Mouse (Mus musculus) midbrain, embryonic 13.5 days (tissue): Measurements from ENCODE around the gene 1600014C23Rik. TPM values are rescaled to one million over a fixed set of nuclear protein-coding genes. Genes with fewer than 3 reads are reported as not detected.

Experiments
- ATAC-seq: fragments of 200-750 bp; cut with Nextera tagmentation; 2 replicates; pipeline ENCODE4 v1.8.0; 2017; ENCODE audit warnings: mild to moderate bottlenecking, moderate TSS enrichment, moderate library complexity
- H3K27ac ChIP-seq: fragments of 300-500 bp; sonication (generic); 2 replicates; pipeline ENCODE4 v1.5.1; 2015; ENCODE audit warnings: inconsistent platforms, mild to moderate bottlenecking, moderate library complexity
- H3K27me3 ChIP-seq: fragments of 300-500 bp; sonication (generic); 2 replicates; pipeline ENCODE4 v1.6.1; 2015; ENCODE audit warnings: mild to moderate bottlenecking, inconsistent platforms
- H3K36me3 ChIP-seq: fragments of 300-500 bp; sonication (generic); 2 replicates; pipeline ENCODE4 v1.6.1; 2015; ENCODE audit warnings: mild to moderate bottlenecking, inconsistent platforms
- H3K4me1 ChIP-seq: fragments of 300-500 bp; sonication (generic); replicated peaks from 2 replicates; pipeline ENCODE4 v1.6.1; 2015; ENCODE audit warnings: inconsistent platforms
- H3K4me2 ChIP-seq: fragments of 300-500 bp; sonication (generic); replicated peaks from 2 replicates; pipeline ENCODE4 v1.6.1; 2015; ENCODE audit warnings: moderate library complexity, mild to moderate bottlenecking, inconsistent platforms
- H3K4me3 ChIP-seq: fragments of 300-500 bp; sonication (generic); replicated peaks from 2 replicates; pipeline ENCODE4 v1.5.1; 2015; ENCODE audit warnings: mild to moderate bottlenecking, inconsistent platforms
- H3K9ac ChIP-seq: fragments of 300-500 bp; sonication (generic); replicated peaks from 2 replicates; pipeline ENCODE4 v1.6.1; 2015; ENCODE audit warnings: mild to moderate bottlenecking, inconsistent platforms
- H3K9me3 ChIP-seq: fragments of 300-500 bp; sonication (generic); 2 replicates; pipeline ENCODE4 v1.6.1; 2016; ENCODE audit warnings: mild to moderate bottlenecking, inconsistent platforms
- WGBS: fragments of 180-500 bp; shearing (Covaris S2); methylation state at CpG from one replicate; pipeline ENCODE4 v1.1.7; 2015; 5-methylcytosine and 5-hydroxymethylcytosine counted together
- polyA plus RNA-seq: library from polyadenylated mRNA; unstranded; fragments of >200 nt; fragmentation: Nextera tagmentation; extraction: Ambion mirVana; gene quantifications from 2 replicates; pipeline ENCODE4 v1.2.1, GENCODE M21; 2015

The 1600014C23Rik gene
- polyA plus RNA-seq, 1 experiment from 2014 or later = not detected

DNA sequence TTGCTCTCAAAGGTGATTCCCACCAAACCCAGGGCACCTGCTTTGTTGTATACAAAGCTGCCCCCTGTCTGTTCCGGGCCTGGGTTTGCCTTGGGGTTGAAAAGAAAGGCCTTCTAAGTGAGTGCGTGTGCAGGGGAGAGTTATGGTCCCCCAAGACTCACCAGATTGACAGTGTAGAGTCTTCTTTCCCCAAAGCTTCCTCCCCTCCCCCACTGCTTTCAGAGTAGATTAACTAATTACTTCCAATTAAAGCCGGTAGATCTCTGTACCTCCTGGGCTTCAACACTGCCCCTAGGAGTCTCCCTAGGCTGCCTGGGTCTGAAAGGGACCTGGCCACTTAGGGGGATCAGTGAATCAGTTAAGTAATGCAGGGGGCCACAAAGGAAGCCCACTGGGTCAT, 689 bp upstream of the 1600014C23Rik start:
- H3K27ac ChIP-seq = peak overlapping the region; percentile 63
- H3K9ac ChIP-seq = peak overlapping the region; percentile 63; the same call in 1 of the 2 replicates
- no peak for ATAC-seq
- H3K4me1 ChIP-seq = peaks cover 40% of the 10 kb centered on the region
- WGBS = 4% methylated on average over 3 of the region's 3 CpGs
- peaks cover 18% of the 10 kb centered on the region for H3K27me3 ChIP-seq
- H3K4me2 ChIP-seq = peak overlapping the region; percentile 61
- H3K4me3 ChIP-seq = peak overlapping the region; percentile 36; the same call in 1 of the 2 replicates
- no peaks in the 10 kb centered on the region for H3K9me3 ChIP-seq
- H3K36me3 ChIP-seq = no peaks in the 10 kb centered on the region

DNA sequence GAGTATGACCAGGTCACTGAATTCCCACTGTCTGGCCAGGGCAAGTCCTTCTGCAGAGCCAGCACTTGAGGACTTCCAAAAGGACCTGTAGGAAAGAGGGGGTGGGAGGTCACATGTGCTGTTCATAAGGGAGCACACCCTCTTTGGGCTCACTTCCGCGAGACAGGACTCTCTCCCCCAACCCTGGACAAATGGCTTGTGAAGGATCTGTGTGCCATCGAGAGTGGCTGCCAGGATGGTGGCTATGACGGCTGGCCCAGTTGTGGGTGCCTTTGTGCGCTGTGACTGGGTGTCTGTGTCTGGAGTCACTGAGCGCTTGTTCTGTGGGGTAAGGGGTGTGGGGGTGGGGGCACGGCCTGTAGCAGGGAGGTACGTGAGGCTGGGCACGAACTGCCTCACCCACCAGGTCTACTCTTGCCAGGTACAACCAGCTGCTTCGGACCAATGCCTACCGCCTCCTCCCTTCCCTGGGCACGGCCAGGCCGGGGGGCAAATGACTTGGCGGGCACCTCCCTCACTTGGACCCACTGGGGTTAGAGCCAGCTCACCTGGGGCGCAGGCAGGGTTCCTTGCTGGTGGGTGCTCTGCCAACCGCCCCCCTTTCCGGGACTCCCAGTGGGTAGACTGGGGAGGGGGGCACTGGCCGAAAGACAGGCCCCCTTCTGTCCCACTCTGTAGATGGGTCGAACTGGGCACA, 458 bp downstream of the 1600014C23Rik start:
- WGBS = 66% methylated on average over 19 of the region's 19 CpGs
- Histone ChIP-seq H3K4me3 (peak overlapping the region; percentile 36; the same call in 1 of the 2 replicates), H3K36me3 (no peaks in the 10 kb centered on the region), H3K4me1 (peaks cover 42% of the 10 kb centered on the region), H3K9me3 (no peaks in the 10 kb centered on the region), H3K9ac (peak overlapping the region; percentile 63), H3K27me3 (peaks cover 18% of the 10 kb centered on the region), H3K4me2 (peak overlapping the region; percentile 61), H3K27ac (no peak overlapping the region)
- ATAC-seq = no peak

DNA sequence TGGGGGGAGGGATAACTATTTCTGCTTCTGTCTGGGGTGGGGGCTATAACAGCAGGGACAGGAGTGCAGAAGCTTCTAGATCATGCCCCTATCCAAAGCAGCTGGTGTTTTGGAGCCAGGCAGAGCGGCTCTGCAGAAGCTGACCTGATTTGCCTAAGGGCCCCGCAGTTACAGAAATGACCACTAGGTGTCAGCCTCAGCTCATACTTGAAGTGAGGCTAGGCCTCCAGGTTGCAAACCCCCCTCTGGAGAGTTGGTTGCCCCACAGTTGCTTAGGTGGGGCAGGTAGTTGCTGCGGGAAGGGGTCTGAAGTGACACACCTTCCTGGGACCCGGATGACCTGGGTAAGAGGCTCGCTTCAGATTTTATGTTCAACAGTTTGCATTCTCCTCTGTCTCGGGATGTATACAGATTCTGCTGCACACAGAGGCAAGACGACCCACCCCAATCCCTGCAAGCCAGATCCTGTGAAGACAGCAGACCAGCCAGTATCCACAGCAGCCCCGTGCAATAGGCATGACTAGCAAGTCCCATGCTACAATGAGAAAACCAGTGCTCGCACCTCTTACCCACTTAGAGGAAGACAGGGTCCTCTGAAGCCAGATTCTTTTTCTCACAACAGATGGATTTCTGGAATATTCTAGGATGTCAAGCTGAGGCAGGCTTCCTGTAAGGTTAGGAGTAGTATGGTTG, 2.3 kb downstream of the 1600014C23Rik start:
- Histone ChIP-seq H3K36me3 (no peaks in the 10 kb centered on the region), H3K4me2 (no peak overlapping the region), H3K27me3 (peaks cover 18% of the 10 kb centered on the region), H3K4me1 (peaks cover 35% of the 10 kb centered on the region), H3K4me3 (no peak overlapping the region), H3K9me3 (no peaks in the 10 kb centered on the region), H3K9ac (no peak overlapping the region), H3K27ac (no peak overlapping the region)
- WGBS = 26% methylated on average over 9 of the region's 9 CpGs
- ATAC-seq = peak; percentile 4; the same call in 1 of the 2 replicates

DNA sequence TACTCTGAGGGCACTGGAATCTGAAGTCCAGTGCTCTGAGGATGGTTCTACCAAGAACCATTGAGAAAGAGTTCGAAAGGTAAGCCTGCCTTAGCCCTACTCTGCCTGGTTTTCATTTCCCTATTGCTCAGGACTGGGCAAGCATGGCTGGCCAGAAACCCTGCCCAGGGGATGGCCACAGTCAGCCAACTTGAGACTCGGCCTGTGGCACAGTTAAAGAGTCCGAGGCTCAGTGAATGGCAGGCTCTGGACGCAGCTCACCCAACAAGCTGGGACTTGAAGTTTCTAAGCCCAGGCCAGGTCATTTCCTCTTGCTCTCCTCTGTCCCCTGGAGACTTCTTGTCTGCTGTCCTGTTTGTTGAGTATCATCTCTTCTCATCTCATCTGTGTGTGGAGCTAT, 2.9 kb downstream of the 1600014C23Rik start:
- 90% methylated on average over 4 of the region's 4 CpGs for WGBS
- H3K4me1 ChIP-seq = peaks cover 29% of the 10 kb centered on the region
- no peak for ATAC-seq
- no peaks in the 10 kb centered on the region for H3K36me3 ChIP-seq
- no peak overlapping the region for H3K4me3 ChIP-seq
- H3K9ac ChIP-seq = no peak overlapping the region
- H3K9me3 ChIP-seq = no peaks in the 10 kb centered on the region
- peaks cover 18% of the 10 kb centered on the region for H3K27me3 ChIP-seq
- no peak overlapping the region for H3K4me2 ChIP-seq
- H3K27ac ChIP-seq = no peak overlapping the region

DNA sequence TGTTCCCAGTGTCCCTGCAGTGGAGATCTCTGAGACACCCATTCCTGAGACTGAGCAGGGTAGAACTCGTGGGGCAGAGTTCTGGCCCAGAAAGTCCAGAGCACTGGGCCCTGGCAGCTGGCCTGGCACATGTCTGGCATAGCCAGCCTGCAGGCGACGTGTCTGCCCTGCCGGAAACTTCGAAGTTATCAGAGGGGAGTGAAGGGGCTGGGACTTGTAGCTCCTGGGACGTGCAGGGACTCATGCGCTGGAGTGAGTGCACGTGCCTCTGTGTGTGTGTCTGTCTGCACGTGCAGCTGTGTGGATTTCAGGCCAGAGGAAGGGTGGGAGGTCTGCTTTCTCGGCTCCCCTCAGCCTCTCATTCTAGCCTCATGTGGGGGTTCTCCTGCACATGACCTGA, 4.3 kb downstream of the 1600014C23Rik start:
- H3K4me1 ChIP-seq = peaks cover 17% of the 10 kb centered on the region
- ATAC-seq = no peak
- no peaks in the 10 kb centered on the region for H3K9me3 ChIP-seq
- no peaks in the 10 kb centered on the region for H3K36me3 ChIP-seq
- peaks cover 24% of the 10 kb centered on the region for H3K27me3 ChIP-seq
- no peak overlapping the region for H3K4me2 ChIP-seq
- H3K4me3 ChIP-seq = no peak overlapping the region
- H3K9ac ChIP-seq = no peak overlapping the region
- WGBS = 69% methylated on average over 10 of the region's 10 CpGs
- H3K27ac ChIP-seq = no peak overlapping the region

DNA sequence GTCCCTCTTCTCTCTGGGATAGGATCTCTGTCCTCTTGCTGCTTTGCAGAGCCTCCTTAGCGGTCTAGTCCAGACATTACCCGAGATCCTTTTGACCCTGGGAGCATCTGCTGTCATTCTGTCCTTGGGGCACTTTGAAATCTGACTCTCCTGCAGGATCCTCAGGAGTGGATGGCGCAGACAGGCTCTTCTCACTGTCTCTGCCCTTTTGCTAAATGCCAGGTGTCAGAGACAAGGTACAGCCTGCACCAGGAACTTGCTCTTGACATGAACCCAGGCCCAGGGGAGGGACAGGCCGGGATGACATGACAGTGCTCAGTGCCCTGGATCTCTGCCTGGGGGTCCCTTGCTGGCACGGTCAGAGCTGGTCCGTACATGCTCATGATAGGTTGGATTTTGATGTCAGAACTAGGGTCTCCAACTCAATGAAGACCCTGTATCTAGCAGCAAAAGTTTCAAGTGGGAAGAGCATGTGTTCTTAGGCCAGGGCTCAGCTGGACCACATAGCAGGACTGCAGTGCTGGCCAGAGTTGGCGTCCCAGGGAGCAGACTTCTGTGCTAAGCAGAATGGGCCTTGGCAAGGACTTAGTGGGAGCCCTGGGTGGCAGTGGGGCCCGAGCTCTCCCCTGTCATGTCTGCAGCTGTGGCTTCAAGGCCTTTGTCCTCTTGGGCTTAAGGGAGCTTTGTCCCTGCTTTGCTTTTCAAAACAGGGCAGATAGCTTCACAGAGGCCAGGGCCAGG, 5.5 kb downstream of the 1600014C23Rik start:
- Histone ChIP-seq H3K4me2 (no peak overlapping the region), H3K27ac (no peak overlapping the region), H3K27me3 (peaks cover 19% of the 10 kb centered on the region), H3K36me3 (no peaks in the 10 kb centered on the region), H3K4me3 (no peak overlapping the region), H3K9ac (no peak overlapping the region), H3K9me3 (no peaks in the 10 kb centered on the region), H3K4me1 (peaks cover 9% of the 10 kb centered on the region)
- WGBS = 60% methylated on average over 8 of the region's 8 CpGs
- no peak for ATAC-seq

DNA sequence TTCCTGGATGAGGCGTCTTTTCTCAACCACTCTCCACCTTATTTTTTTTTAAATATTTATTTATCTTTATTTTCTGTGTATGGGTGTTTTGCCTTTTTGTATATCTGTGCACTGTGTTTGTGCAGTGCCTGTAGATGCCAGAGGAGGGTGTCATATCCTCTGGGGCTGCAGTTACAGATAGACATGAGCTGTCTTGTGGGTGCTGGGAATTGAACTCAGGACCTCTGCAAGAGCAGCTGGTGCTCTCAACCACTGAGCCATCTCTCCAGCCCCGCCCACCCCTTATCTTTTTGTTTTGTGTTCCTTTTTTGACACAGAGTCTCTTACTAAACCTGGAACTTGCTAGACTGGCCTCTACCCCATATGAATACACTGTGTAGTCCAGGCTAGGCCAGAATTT, 6.2 kb downstream of the 1600014C23Rik start:
- ATAC-seq = no peak
- peaks cover 13% of the 10 kb centered on the region for H3K4me1 ChIP-seq
- H3K36me3 ChIP-seq = no peaks in the 10 kb centered on the region
- H3K27ac ChIP-seq = no peak overlapping the region
- no peak overlapping the region for H3K4me3 ChIP-seq
- WGBS = 88% methylated on average over 2 of the region's 2 CpGs
- H3K9me3 ChIP-seq = no peaks in the 10 kb centered on the region
- H3K9ac ChIP-seq = no peak overlapping the region
- H3K4me2 ChIP-seq = no peak overlapping the region
- peaks cover 13% of the 10 kb centered on the region for H3K27me3 ChIP-seq

DNA sequence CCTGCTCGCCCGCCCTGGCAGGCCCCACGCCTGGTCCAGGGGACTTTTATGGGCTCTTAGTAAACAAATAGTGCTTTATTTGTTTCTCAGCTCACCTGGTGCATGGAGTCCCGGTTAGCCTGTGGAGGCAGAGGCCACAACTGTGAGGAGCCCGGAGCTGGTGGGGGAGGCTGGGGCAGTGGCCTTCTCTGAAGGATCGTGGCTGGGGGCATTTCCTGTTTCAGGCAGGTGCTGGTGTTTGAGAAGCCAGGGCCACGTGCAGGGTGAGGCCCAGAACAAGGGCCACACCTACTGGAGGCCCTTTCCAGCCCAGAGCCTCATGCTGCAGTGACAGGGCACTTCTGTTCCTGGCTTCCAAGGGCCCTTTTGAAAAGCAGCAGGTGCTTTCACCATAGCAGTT, 7.4 kb downstream of the 1600014C23Rik start:
- H3K9ac ChIP-seq = no peak overlapping the region
- WGBS = 64% methylated on average over 7 of the region's 7 CpGs

DNA sequence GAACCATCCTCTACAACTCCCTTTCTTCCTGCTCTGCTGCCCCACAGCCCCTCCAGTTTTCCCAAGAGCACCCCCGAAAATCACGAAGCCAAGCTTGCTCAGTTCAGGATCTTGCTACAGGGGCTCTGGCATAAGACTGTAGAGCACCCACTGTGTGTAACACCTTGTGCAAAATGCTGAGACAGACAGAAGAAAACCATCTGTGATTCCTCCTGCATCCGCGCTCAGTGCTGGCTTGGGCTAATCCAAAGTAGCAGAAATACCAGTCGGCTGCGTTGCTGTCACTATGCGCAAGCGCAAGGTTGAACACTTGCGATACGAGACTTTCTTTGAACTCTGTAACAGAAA, 9.1 kb downstream of the 1600014C23Rik start:
- Histone ChIP-seq H3K9me3 (no peaks in the 10 kb centered on the region), H3K36me3 (no peaks in the 10 kb centered on the region), H3K4me1 (peaks cover 17% of the 10 kb centered on the region), H3K27ac (peak overlapping the region; percentile 89; the same call in 1 of the 2 replicates), H3K4me2 (no peak overlapping the region), H3K4me3 (0 out of 2 replicates have a peak overlapping the region, but pooled peaks have one; percentile 50), H3K27me3 (peaks cover 6% of the 10 kb centered on the region; the same call in 1 of the 2 replicates), H3K9ac (no peak overlapping the region)
- WGBS = 86% methylated on average over 10 of the region's 10 CpGs
- peak; percentile 46 for ATAC-seq

More for the DNA sequence above, 7.4 kb downstream of the 1600014C23Rik start:
- Histone ChIP-seq H3K4me2 (no peak overlapping the region), H3K36me3 (no peaks in the 10 kb centered on the region), H3K27me3 (peaks cover 6% of the 10 kb centered on the region), H3K4me1 (peaks cover 17% of the 10 kb centered on the region), H3K27ac (no peak overlapping the region), H3K4me3 (no peak overlapping the region), H3K9me3 (no peaks in the 10 kb centered on the region)
- ATAC-seq = no peak

DNA sequence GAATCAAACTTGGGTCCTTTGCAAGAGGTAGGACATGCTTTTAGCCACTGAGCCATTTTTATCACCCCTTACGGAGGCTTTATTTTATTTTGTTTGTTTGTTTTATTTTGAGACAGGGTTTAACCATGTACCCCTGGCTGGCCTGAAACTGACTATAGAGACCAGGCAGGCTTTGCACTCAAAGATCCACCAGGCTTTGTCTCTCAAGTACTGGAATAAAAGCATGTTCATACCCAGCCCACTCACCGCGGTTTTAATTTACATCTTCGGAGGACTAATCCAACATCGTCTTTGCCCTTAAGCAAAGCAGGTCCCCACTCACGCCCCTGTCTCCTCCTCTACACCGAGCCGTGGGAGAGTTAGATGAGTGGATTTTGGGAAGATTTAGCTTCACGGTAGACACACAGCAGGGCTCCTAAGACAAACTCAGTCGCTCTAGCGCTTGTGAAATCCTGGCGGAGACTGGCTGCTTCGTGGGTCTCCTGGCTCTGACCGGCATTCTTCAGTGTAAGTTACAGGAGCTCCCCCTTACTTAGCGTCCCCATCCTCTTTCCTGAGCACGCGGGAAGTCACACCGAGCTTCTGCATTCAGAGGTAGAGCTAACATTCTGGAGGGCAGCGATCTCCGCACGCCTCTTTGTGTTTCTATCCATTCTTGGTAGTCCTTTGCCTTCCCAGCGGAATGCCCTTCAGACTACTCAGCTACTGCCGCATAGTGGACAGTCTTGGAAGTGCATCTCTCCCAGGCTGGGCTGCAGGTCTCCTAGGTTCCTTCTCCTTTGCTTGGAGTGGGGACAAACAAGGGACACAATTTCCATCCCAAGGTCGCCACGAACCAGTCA, 9.7 kb downstream of the 1600014C23Rik start:
- peak overlapping the region; percentile 50 for H3K4me3 ChIP-seq
- peak overlapping the region; percentile 89 for H3K27ac ChIP-seq
- H3K4me1 ChIP-seq = peaks cover 17% of the 10 kb centered on the region
- peak overlapping the region; percentile 76 for H3K9ac ChIP-seq
- no peaks in the 10 kb centered on the region for H3K36me3 ChIP-seq
- H3K9me3 ChIP-seq = no peaks in the 10 kb centered on the region
- H3K27me3 ChIP-seq = peaks cover 6% of the 10 kb centered on the region; the same call in 1 of the 2 replicates
- H3K4me2 ChIP-seq = peak overlapping the region; percentile 54
- WGBS = 3% methylated on average over 25 of the region's 25 CpGs
- ATAC-seq = peak; percentile 72

DNA sequence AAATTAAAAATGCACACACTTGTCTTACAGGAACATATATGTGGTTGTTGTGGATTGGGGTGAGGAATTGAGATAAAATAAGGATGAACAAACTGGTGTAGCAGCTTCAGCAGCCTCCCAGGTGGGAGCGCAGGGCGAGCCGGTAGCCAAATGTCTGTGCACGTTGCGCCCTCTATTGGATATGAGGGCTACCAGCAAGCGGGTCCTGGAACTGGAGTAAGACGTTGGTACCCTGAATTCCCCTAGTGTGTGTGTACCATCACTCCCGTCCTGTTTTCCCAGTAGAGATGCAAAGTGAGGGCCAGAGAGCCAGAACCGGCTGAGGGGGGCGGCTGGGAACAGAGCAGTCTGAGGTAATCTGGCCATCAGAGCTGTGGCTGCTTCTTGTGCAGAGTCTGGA, 15.3 kb downstream of the 1600014C23Rik start:
- no peak overlapping the region for H3K9ac ChIP-seq
- H3K4me3 ChIP-seq = no peak overlapping the region
- ATAC-seq = peak; percentile 35; the same call in 1 of the 2 replicates
- H3K36me3 ChIP-seq = no peaks in the 10 kb centered on the region
- peaks cover 15% of the 10 kb centered on the region for H3K4me1 ChIP-seq
- no peak overlapping the region for H3K4me2 ChIP-seq
- WGBS = 9% methylated on average over 10 of the region's 10 CpGs
- no peaks in the 10 kb centered on the region for H3K9me3 ChIP-seq
- H3K27ac ChIP-seq = no peak overlapping the region
- H3K27me3 ChIP-seq = no peaks in the 10 kb centered on the region
